Mouse (Mus musculus): Measurements from ENCODE around the gene Cdk5r2.

DNA sequence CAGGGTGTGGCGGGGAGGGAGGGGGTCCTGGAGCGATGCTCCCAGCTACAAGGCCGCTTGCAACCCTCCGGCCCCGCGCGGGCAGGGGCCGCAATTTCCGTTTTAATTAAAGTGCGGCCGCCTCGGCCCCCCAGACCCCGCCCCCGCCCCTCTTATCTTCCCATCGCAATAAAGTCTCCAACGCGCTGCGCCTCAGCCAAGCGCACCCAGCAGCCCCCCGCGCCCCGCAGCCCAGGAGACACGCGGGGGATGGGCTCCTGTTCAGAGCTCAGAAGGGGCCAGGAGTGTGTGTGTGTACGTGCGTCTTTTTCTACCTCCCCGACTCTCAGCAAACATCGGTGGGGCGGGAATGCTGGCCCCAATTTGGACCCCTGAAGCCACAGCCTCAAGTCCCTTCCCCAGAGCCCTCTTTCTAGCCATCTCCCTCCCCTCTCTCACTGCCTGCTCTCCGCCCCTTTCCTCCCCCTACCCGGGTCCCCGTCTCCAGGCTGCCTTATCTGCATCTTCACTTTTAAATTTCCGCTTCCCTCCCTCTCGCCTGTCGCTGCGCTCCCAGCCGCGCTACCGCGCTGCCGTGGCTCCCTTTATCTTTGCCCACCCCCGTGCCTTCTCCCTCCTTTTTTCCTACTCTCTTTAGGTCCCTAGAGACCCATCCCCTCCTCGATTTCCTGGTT, 30.8 kb downstream of the Cdk5r2 start, which contains the start of gene Fev:
- TF ChIP-seq POLR2A (IDR thresholded peaks at IDR 0.05; ENCODE audit: low read depth, low read length) (no peak), CTCF (IDR thresholded peaks at IDR 0.05; ENCODE audit: extremely low read depth, insufficient read depth, insufficient read length, insufficient replicate concordance) (no peak)
